Mouse (Mus musculus): ENCODE measurements around the gene Rassf5. TPM values are rescaled to one million over a fixed set of nuclear protein-coding genes. Genes with fewer than 3 reads are reported as not detected.

The Rassf5 gene
- polyA plus RNA-seq (2021; fragmentation: Nextera tagmentation) = 9.1 and 9.2 TPM in 2 replicates
- long read RNA-seq, experiment 1, transcript Rassf5-201 (6 exons, 3,485 nt) = major isoform, 80 of 98 reads
- long read RNA-seq, experiment 1, transcript Rassf5-202 (5 exons, 3,076 nt) = minor isoform, 9 of 98 reads
- long read RNA-seq, experiment 1, partial matches to known transcripts = 3 of 98 reads
- long read RNA-seq, experiment 1, other reads (novel, unspliced or antisense) = 6 of 98 reads
- long read RNA-seq, experiment 2, partial matches to known transcripts = 0 of 10 reads
- long read RNA-seq, experiment 2, other reads (novel, unspliced or antisense) = 5 of 10 reads

DNA sequence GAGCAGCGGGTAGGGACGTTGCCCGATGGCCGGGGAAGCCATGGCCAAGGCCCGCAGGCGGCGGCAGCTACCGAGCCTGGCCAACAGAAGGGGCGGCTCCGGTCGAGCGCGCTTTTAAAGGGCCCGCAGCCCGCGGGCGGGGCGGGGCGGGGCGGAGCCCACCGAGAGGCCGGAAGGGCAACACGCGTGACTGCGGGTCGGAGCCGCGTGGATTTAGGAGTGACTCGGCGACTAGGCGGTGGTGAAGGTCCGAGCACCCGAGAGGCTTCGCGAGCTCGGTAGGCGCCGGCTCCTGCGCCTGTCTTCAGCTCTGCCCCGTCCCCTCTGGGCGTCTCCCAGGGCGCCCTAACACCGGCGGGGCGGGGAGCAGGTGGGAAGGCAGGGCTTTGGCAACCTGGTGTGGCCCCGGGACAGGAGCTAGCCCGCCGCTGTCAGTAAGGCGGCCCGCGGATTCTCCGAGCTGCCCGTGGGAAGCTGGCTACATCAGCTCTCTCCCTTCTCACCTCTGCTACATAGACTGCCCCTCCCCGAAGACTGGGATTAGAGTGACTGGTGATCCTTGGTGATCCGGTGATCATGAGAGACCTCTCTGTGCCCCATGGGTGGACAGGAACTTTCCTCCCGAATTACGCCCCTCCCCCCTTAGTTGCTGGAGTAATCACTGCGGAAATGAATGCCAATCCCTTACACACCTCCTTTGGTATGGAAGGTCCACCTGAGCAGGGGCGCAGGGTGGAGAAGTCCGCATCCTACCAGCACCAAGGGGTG is at the start of gene Rassf5:
Rassf5 (minus strand) TSS at position 170 of the 768 bp plus-strand sequence.

DNA sequence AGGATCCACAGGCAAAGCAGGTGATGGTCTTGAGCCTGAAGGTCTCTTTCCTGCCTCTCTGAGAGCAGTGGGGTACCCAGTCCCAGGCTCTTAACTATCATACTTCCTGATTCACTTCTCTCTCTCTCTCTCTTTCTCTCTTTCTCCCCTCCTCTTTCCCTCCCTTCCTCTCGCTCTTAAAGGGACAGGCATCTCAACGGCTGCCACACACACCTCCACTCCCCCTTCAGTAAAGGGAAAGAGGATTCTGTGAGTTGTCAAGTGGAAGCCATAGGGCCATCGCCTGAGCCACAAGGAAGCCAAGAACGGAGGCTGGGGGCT is 34.4 kb upstream of the Rassf5 start, which contains the start of gene Ikbke:
Ikbke (minus strand) TSS at position 151 of the 321 bp plus-strand sequence.

DNA sequence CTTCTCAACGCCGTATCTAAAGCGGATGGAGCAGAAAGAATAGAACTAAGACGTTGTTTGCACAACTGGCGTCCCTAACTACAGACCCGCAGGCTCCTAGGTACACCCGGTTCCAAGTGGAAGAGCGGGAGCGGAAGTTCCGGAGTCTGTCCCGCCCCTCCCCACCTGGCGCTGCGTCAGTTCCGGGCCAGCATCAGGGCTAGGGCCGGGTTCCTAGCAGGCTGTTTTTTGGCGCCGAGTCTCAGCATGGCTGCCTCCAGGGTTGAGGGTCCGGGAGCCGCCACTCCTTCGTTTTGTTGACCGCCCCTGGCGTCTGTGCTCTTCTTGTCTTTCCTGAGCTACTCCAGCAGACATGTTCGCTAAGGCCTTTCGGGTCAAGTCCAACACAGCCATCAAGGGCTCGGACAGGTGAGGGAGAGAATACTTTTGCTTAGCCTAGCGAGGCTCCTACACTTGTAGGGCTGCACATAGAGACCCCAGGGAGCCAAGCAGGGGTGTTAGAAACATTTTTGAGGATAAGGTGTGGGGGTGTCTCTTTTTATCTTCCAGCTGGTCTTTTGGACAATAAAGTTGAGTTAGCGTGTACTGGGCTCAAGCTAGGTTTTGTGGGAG is 91.9 kb downstream of the Rassf5 start, which contains the start of gene Eif2d:
Eif2d (plus strand) TSS at position 164 of the 612 bp plus-strand sequence.

GRCm38 (mm10) chr1:131138191-131139016 is 106.7 kb downstream of the Rassf5 start, which contains the start of gene Dyrk3:
Dyrk3 (minus strand) TSS chr1:131138340.

Other genes with a start within 250 kb of the Rassf5 start
- not detected in 2 replicates for gene Il10, start 225.4 kb downstream of the Rassf5 start, polyA plus RNA-seq (2021; fragmentation: Nextera tagmentation)
- 3.1 and 3.2 TPM in 2 replicates for gene Mapkapk2, start 147.4 kb downstream of the Rassf5 start, polyA plus RNA-seq (2021; fragmentation: Nextera tagmentation)
- 5.3 and 5.9 TPM in 2 replicates for gene Dyrk3, start 106.9 kb downstream of the Rassf5 start, polyA plus RNA-seq (2021; fragmentation: Nextera tagmentation)
- gene Eif2d, start 92.1 kb downstream of the Rassf5 start, polyA plus RNA-seq (2021; fragmentation: Nextera tagmentation) = 13.4 and 16.9 TPM in 2 replicates
- 0.10 and 0.15 TPM in 2 replicates for gene Ikbke, start 34.3 kb upstream of the Rassf5 start, polyA plus RNA-seq (2021; fragmentation: Nextera tagmentation)

All from left cerebral cortex, adult 6 months (tissue).